Mouse (Mus musculus) adrenal gland, adult 2 months (tissue): ENCODE results near the gene Olfr1496. TPM values are rescaled to one million over a fixed set of nuclear protein-coding genes. Genes with fewer than 3 reads are reported as not detected.
"Not testable (repeated sequence)": the region's sequence is repeated elsewhere in the genome, so short reads cannot be mapped to it uniquely, and the experiment has no call there.

Experiments
- DNase-seq: peaks from one replicate; pipeline ENCODE4 v3.0.0; 2021
- long read RNA-seq: library from polyadenylated mRNA; stranded (forward); transcript quantifications from one replicate; pipeline ENCODE4 v2.0.0, GENCODE M21; 2021
- polyA plus RNA-seq: library from polyadenylated mRNA; depleted of rRNA; stranded (reverse); fragments of >200 nt; gene quantifications from 2 replicates; pipeline ENCODE4 v1.2.3, GENCODE M21; 2012; rRNA removed
- total RNA-seq, 2 experiments: library from RNA; stranded (reverse); gene quantifications; 2 replicates each; pipeline ENCODE4 v1.2.3; 2021

Gene Olfr1496
- total RNA-seq (not detected), polyA plus RNA-seq (not detected in 2 replicates)
- long read RNA-seq, result 0 reads

DNA sequence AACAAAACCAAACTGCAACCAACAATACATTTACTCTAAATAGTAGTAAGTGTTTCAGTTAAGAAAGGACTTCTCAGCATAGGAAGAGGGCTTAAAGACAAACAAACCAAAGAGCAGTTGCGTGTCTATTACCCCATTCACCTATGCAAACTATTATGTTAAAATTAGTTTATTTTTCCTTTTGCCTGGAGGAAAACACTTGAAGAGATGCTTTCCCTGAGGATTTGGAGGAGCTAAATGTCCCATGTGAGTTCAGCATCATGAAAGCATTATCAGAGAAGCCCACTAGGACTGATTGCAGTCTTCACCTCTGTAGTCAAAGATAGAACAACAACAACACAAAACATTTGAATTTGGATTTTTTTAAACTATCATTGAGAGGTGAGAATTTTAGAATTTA lies at the start of gene Olfr1496:
TSS of gene Olfr1496 (plus strand) at position 301 of the 400 bp plus-strand sequence.
- no peak for DNase-seq

DNA sequence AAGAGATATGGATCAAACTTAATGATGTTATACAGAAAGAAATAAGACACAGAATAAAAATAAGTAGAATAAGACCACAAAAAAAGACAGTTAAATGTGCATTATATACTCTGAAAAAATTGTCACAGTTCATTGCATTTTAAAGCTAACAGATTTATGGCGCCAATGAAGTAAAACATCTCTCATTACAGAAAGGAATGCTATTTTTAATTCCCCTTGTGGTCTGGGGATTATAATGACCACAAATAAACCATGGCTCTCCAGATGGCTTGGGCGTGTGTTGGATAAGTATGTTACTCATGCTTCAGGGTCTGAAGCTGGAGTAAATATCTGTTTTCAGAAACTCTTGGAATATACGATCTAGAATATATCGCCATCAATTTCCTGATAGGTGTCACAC lies 38.2 kb upstream of the Olfr1496 start, which contains the start of gene Olfr1494:
TSS of gene Olfr1494 (plus strand) at position 301 of the 400 bp plus-strand sequence.
- no peak for DNase-seq

GRCm38 (mm10) chr19:13749366-13749765 lies 28.3 kb upstream of the Olfr1496 start:
- DNase-seq, result no peak

- DNase-seq, result no peak
Observed at GRCm38 (mm10) chr19:13764306-13764705, 13.4 kb upstream of the Olfr1496 start, which contains the start of gene Olfr1495. TSS of gene Olfr1495 (plus strand) at chr19:13764606.

GRCm38 (mm10) chr19:13768565-13769276 lies 9.0 kb upstream of the Olfr1496 start:
- DNase-seq, result no peak

DNA sequence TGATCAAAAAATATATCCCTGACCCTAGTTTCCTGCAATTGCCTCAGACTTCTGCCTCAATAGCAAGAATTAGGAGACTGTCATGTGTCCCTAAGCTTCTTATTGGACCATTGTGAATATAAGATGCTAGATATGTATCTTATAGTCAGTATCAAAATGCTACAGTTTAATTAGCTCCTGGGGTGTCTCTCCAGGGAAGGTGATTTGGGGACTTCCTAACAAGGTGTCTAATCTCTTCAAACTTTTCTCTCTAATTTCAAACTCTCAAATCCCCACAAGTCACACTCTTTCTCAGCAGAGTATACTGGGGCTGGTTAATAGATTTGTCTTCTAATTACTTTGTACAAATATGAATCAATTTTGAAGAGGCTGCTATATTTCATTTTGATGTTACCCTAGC lies 20.4 kb downstream of the Olfr1496 start, which contains the start of gene Olfr1497:
TSS of gene Olfr1497 (minus strand) at position 101 of the 400 bp plus-strand sequence.
- DNase-seq, result no peak

GRCm38 (mm10) chr19:13805486-13805885 lies 27.8 kb downstream of the Olfr1496 start:
- DNase-seq, result not testable (repeated sequence)

GRCm38 (mm10) chr19:13812823-13813222 lies 35.1 kb downstream of the Olfr1496 start:
- no peak for DNase-seq

- DNase-seq, result no peak
Observed at GRCm38 (mm10) chr19:13818827-13819226, 41.1 kb downstream of the Olfr1496 start.

- no peak for DNase-seq
Observed at GRCm38 (mm10) chr19:13819347-13819746, 41.7 kb downstream of the Olfr1496 start, which contains the start of gene Olfr1499. TSS of gene Olfr1499 (minus strand) at chr19:13819447.

GRCm38 (mm10) chr19:13820847-13821246 lies 43.2 kb downstream of the Olfr1496 start:
- no peak for DNase-seq

DNA sequence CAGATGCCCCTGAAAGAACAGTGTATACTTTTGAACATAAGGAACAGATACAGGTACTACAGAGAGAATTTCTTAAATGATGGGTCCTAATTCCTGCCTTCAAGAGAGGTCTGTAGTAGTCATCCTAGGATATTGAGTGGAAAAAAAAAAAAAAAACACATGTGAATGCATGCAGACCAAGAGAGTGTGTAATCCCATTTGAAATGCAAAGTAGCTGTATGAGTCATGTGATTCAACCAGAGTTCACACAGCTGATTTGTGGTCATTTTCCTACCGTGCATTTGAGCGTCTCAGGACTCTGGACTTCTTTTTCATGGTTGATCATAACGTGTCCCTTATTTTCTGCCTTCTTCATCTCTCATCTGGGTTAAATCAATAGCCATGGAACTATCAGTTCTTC lies 50.8 kb downstream of the Olfr1496 start:
- no peak for DNase-seq

GRCm38 (mm10) chr19:13830388-13830787 lies 52.7 kb downstream of the Olfr1496 start, which contains the start of gene Olfr1500:
TSS of gene Olfr1500 (minus strand) at chr19:13830488.
- DNase-seq, result no peak

Other genes with a start within 250 kb of the Olfr1496 start
- not detected for gene Olfr1480, start 250.0 kb upstream of the Olfr1496 start, total RNA-seq
- gene Olfr1480, start 250.0 kb upstream of the Olfr1496 start, polyA plus RNA-seq, result not detected in 2 replicates
- gene Olfr1484, start 194.4 kb upstream of the Olfr1496 start, total RNA-seq, result not detected
- gene Olfr1484, start 194.4 kb upstream of the Olfr1496 start, polyA plus RNA-seq, result not detected in 2 replicates
- not detected for gene Olfr1487, start 160.5 kb upstream of the Olfr1496 start, total RNA-seq
- not detected in 2 replicates for gene Olfr1487, start 160.5 kb upstream of the Olfr1496 start, polyA plus RNA-seq
- gene Olfr1489, start 146.3 kb upstream of the Olfr1496 start, total RNA-seq, result not detected
- gene Olfr1489, start 146.3 kb upstream of the Olfr1496 start, polyA plus RNA-seq, result not detected in 2 replicates
- not detected for gene Olfr1490, start 126.8 kb upstream of the Olfr1496 start, total RNA-seq
- not detected in 2 replicates for gene Olfr1490, start 126.8 kb upstream of the Olfr1496 start, polyA plus RNA-seq
- not detected for gene Olfr1491, start 80.6 kb upstream of the Olfr1496 start, total RNA-seq
- gene Olfr1491, start 80.6 kb upstream of the Olfr1496 start, polyA plus RNA-seq, result not detected in 2 replicates
- gene Olfr1493-ps1, start 54.6 kb upstream of the Olfr1496 start, total RNA-seq, result not detected
- gene Olfr1493-ps1, start 54.6 kb upstream of the Olfr1496 start, polyA plus RNA-seq, result not detected in 2 replicates
- gene Olfr1494, start 38.1 kb upstream of the Olfr1496 start, total RNA-seq, result not detected
- not detected in 2 replicates for gene Olfr1494, start 38.1 kb upstream of the Olfr1496 start, polyA plus RNA-seq
- gene Olfr1495, start 13.3 kb upstream of the Olfr1496 start, total RNA-seq, result not detected
- gene Olfr1495, start 13.3 kb upstream of the Olfr1496 start, polyA plus RNA-seq, result not detected in 2 replicates
- not detected for gene Olfr1497, start 20.3 kb downstream of the Olfr1496 start, total RNA-seq
- gene Olfr1497, start 20.3 kb downstream of the Olfr1496 start, polyA plus RNA-seq, result not detected in 2 replicates
- not detected for gene Olfr1499, start 41.6 kb downstream of the Olfr1496 start, total RNA-seq
- not detected in 2 replicates for gene Olfr1499, start 41.6 kb downstream of the Olfr1496 start, polyA plus RNA-seq
- not detected for gene Olfr1500, start 52.6 kb downstream of the Olfr1496 start, total RNA-seq
- gene Olfr1500, start 52.6 kb downstream of the Olfr1496 start, polyA plus RNA-seq, result not detected in 2 replicates
- not detected for gene Olfr1501, start 72.8 kb downstream of the Olfr1496 start, total RNA-seq
- gene Olfr1501, start 72.8 kb downstream of the Olfr1496 start, polyA plus RNA-seq, result not detected in 2 replicates
- not detected for gene Olfr1502, start 83.9 kb downstream of the Olfr1496 start, total RNA-seq
- not detected in 2 replicates for gene Olfr1502, start 83.9 kb downstream of the Olfr1496 start, polyA plus RNA-seq
- gene Olfr1504, start 120.0 kb downstream of the Olfr1496 start, total RNA-seq, result not detected
- not detected in 2 replicates for gene Olfr1504, start 120.0 kb downstream of the Olfr1496 start, polyA plus RNA-seq
- not detected for gene Olfr1505, start 135.7 kb downstream of the Olfr1496 start, total RNA-seq
- not detected in 2 replicates for gene Olfr1505, start 135.7 kb downstream of the Olfr1496 start, polyA plus RNA-seq